Mouse (Mus musculus) midbrain, embryonic 15.5 days (tissue): ENCODE data around the gene Olfr1033. TPM values are rescaled to one million over a fixed set of nuclear protein-coding genes. Genes with fewer than 3 reads are reported as not detected.
"Not testable (repeated sequence)": the region's sequence is repeated elsewhere in the genome, so short reads cannot be mapped to it uniquely, and the experiment has no call there.

Experiments used
- ATAC-seq: fragments of 200-750 bp; cut with Nextera tagmentation; replicated peaks from 2 replicates; pipeline ENCODE4 v1.8.0; 2017; ENCODE audit warnings: moderate TSS enrichment
- H3K27ac ChIP-seq: fragments of 300-500 bp; sonication (generic); 2 replicates; pipeline ENCODE4 v1.5.1; 2015; ENCODE audit warnings: mild to moderate bottlenecking, inconsistent platforms
- H3K27me3 ChIP-seq: fragments of 300-500 bp; sonication (generic); replicated peaks from 2 replicates; pipeline ENCODE4 v1.6.1; 2015; ENCODE audit warnings: inconsistent platforms
- H3K36me3 ChIP-seq: fragments of 300-500 bp; sonication (generic); replicated peaks from 2 replicates; pipeline ENCODE4 v1.6.1; 2015; ENCODE audit warnings: inconsistent platforms
- H3K4me1 ChIP-seq: fragments of 300-500 bp; sonication (generic); 2 replicates; pipeline ENCODE4 v1.6.1; 2015; ENCODE audit warnings: inconsistent platforms
- H3K4me2 ChIP-seq: fragments of 300-500 bp; sonication (generic); 2 replicates; pipeline ENCODE4 v1.6.1; 2015; ENCODE audit warnings: inconsistent platforms, mild to moderate bottlenecking, moderate library complexity
- H3K4me3 ChIP-seq: fragments of 300-500 bp; sonication (generic); 2 replicates; pipeline ENCODE4 v1.5.1; 2015; ENCODE audit warnings: mild to moderate bottlenecking, inconsistent platforms
- H3K9ac ChIP-seq: fragments of 300-500 bp; sonication (generic); 2 replicates; pipeline ENCODE4 v1.6.1; 2015; ENCODE audit warnings: mild to moderate bottlenecking, inconsistent platforms
- H3K9me3 ChIP-seq: fragments of 300-500 bp; sonication (generic); 2 replicates; pipeline ENCODE4 v1.6.1; 2016; ENCODE audit warnings: inconsistent platforms
- WGBS: fragments of 180-500 bp; shearing (Covaris S2); methylation state at CpG from one replicate; pipeline ENCODE4 v1.1.7; 2015; ENCODE audit warnings: mixed read lengths; 5-methylcytosine and 5-hydroxymethylcytosine counted together
- polyA plus RNA-seq: library from polyadenylated mRNA; unstranded; fragments of >200 nt; fragmentation: Nextera tagmentation; extraction: Ambion mirVana; gene quantifications from 2 replicates; pipeline ENCODE4 v1.2.1, GENCODE M21; 2015

Gene Olfr1033
- polyA plus RNA-seq = not detected in 2 replicates

GRCm38 (mm10) chr2:86020406-86020805, at the start of gene Olfr1033:
TSS of gene Olfr1033 (plus strand) at chr2:86020633.
- WGBS = 8% methylated on average over 11 of the region's 11 CpGs
- H3K9me3 ChIP-seq, H3K27ac ChIP-seq, H3K36me3 ChIP-seq, H3K4me1 ChIP-seq, ATAC-seq, H3K27me3 ChIP-seq: not testable (repeated sequence)
- H3K9ac ChIP-seq = 0 out of 2 replicates have a peak within 1 kb of the TSS, but pooled peaks have one; percentile 14
- peak within 1 kb of the TSS; percentile 47 for H3K4me2 ChIP-seq
- H3K4me3 ChIP-seq = peak within 1 kb of the TSS; percentile 36

DNA sequence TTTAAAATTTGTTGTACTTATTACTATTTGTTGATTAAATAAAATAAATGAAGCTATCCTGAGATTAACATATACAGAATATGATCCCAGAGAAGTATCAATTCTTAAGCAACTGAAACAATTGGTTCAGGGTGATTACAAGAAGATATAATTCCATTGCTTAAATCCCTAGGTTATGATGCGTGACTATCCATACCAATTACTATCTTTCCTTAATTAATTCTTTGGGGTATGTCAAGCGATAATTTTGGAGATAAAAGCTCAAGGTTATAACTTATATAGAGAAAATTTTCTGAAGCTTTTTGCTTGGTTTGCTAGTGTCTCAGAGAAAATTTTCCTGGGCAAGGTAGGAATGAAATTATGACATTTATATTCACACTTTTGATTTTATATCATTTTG, 46.8 kb upstream of the Olfr1033 start, which contains the start of gene Olfr1029:
Olfr1029 (plus strand) TSS at position 301 of the 400 bp plus-strand sequence.
- no peak for ATAC-seq
- no peak within 1 kb of the TSS for H3K27ac ChIP-seq
- H3K4me2 ChIP-seq = no peak within 1 kb of the TSS
- no peak within 1 kb of the TSS for H3K4me3 ChIP-seq
- H3K27me3 ChIP-seq = no peaks in the 10 kb centered on the region
- WGBS = 85% methylated on average over 2 of the region's 2 CpGs
- no peaks in the 10 kb centered on the region for H3K9me3 ChIP-seq
- H3K9ac ChIP-seq = no peak within 1 kb of the TSS
- H3K36me3 ChIP-seq = no peaks in the 10 kb centered on the region
- no peaks in the 10 kb centered on the region for H3K4me1 ChIP-seq

GRCm38 (mm10) chr2:85978976-85979375, 41.5 kb upstream of the Olfr1033 start, which contains the start of gene Olfr1030:
TSS of gene Olfr1030 (plus strand) at chr2:85979276.
- Histone ChIP-seq H3K9me3 (no peaks in the 10 kb centered on the region), H3K27ac (no peak within 1 kb of the TSS), H3K4me1 (no peaks in the 10 kb centered on the region), H3K27me3 (no peaks in the 10 kb centered on the region), H3K9ac (no peak within 1 kb of the TSS), H3K4me3 (no peak within 1 kb of the TSS), H3K36me3 (no peaks in the 10 kb centered on the region), H3K4me2 (no peak within 1 kb of the TSS)
- no peak for ATAC-seq
- 74% methylated on average over 1 of the region's 1 CpGs for whole genome bisulfite sequencing

GRCm38 (mm10) chr2:85990004-85990403, 30.4 kb upstream of the Olfr1033 start, which contains the start of gene Olfr1031:
TSS of gene Olfr1031 (plus strand) at chr2:85990304.
- no peak within 1 kb of the TSS for H3K4me2 ChIP-seq
- no peaks in the 10 kb centered on the region for H3K36me3 ChIP-seq
- H3K27ac ChIP-seq = no peak within 1 kb of the TSS
- H3K9ac ChIP-seq = no peak within 1 kb of the TSS
- WGBS = 65% methylated on average over 3 of the region's 3 CpGs
- no peak within 1 kb of the TSS for H3K4me3 ChIP-seq
- no peaks in the 10 kb centered on the region for H3K4me1 ChIP-seq
- no peaks in the 10 kb centered on the region for H3K9me3 ChIP-seq
- no peak for ATAC-seq
- no peaks in the 10 kb centered on the region for H3K27me3 ChIP-seq

DNA sequence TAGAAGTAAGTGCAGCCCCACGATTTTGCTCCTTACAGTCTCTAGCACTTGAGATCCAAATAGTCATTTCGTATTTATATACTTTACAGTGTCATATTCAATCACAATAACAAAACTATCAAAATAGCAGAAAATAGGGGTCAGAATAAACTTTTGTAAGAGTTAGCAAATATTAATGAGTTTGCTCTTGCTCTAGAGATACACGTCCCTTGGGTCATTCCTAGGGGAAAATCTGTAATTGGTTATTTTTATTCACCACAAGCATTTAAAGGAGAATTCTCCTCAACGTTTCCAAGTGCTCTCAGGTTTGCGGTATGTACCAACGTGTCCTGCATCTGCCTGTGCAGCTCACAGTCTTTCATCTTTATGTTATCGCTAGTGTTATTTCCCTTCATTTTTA, 15.2 kb upstream of the Olfr1033 start, which contains the start of gene Olfr1032:
Olfr1032 (plus strand) TSS at position 301 of the 400 bp plus-strand sequence.
- 86% methylated on average over 7 of the region's 7 CpGs for WGBS
- no peak within 1 kb of the TSS for H3K9ac ChIP-seq
- ATAC-seq = no peak
- no peaks in the 10 kb centered on the region for H3K27me3 ChIP-seq
- no peaks in the 10 kb centered on the region for H3K36me3 ChIP-seq
- no peaks in the 10 kb centered on the region for H3K4me1 ChIP-seq
- H3K9me3 ChIP-seq = no peaks in the 10 kb centered on the region
- H3K4me2 ChIP-seq = no peak within 1 kb of the TSS
- H3K27ac ChIP-seq = no peak within 1 kb of the TSS
- no peak within 1 kb of the TSS for H3K4me3 ChIP-seq

DNA sequence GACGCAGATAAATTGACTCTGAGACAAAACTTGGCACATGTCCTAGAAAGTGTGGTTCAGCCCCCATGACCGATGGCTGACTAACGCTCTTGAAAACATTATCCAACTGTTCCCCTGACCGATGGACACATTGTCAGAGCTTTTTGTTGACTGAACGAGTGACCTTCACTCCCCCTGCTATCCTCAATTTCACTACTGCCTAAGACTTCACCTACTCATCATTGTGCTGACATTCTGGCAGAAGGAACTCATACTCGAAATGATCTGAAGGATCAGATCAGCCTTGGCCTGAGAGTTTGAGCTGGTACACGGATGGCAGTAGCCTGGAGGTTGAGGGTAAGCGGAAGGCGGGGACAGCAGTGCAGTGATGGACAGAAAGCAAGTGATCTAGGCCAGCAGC, 1.1 kb downstream of the Olfr1033 start:
- 78% methylated on average over 5 of the region's 9 CpGs for WGBS
- not testable (repeated sequence) for H3K9me3 ChIP-seq, H3K27ac ChIP-seq, H3K9ac ChIP-seq, H3K4me2 ChIP-seq, H3K36me3 ChIP-seq, H3K27me3 ChIP-seq, ATAC-seq, H3K4me1 ChIP-seq, H3K4me3 ChIP-seq

DNA sequence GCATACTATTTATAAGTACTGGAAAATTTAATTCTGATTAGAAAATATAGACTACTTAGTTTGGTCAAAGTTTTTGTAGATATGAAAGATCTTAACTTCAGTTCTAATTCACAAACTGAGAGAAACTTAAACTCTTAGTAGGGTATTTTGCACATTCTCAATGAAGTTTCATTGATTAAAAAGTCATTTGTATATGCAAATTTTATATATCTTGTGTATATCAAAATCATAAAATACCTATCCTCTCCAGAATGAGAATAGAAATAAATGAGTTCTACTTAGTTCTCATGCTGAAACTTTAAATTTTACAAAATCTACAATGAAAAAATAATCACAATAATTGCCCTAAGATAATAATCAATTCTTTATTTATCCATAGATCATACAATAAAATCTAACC, 25.1 kb downstream of the Olfr1033 start, which contains the start of gene Olfr1034:
Olfr1034 (plus strand) TSS at position 301 of the 400 bp plus-strand sequence.
- Histone ChIP-seq H3K9me3 (no peaks in the 10 kb centered on the region), H3K4me2 (no peak within 1 kb of the TSS), H3K36me3 (no peaks in the 10 kb centered on the region), H3K27ac (no peak within 1 kb of the TSS), H3K9ac (no peak within 1 kb of the TSS), H3K4me3 (no peak within 1 kb of the TSS), H3K27me3 (no peaks in the 10 kb centered on the region), H3K4me1 (no peaks in the 10 kb centered on the region)
- ATAC-seq = no peak

- not testable (repeated sequence) for H3K9ac ChIP-seq, H3K27me3 ChIP-seq, H3K27ac ChIP-seq, H3K36me3 ChIP-seq, H3K4me1 ChIP-seq, ATAC-seq, H3K9me3 ChIP-seq, H3K4me2 ChIP-seq, H3K4me3 ChIP-seq
Measured at GRCm38 (mm10) chr2:86050777-86051176, 30.3 kb downstream of the Olfr1033 start.

DNA sequence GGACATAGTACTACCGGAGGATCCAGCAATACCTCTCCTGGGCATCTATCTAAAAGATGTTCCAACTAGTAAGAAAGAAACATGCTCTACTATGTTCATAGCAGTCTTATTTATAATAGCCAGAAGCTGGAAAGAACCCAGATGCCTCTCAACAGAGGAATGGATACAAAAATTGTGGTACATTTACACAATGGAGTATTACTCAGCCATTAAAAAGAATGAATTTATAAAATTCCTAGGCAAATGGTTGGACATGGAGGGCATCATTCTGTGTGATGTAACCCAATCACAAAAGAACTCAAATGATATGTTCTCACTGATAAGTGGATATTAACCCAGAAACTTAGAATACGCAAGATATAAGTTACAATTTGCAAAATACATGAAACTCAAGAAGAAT, 43.3 kb downstream of the Olfr1033 start:
- H3K36me3 ChIP-seq, H3K27me3 ChIP-seq, H3K4me3 ChIP-seq, H3K9ac ChIP-seq, H3K27ac ChIP-seq, H3K4me1 ChIP-seq, ATAC-seq, H3K9me3 ChIP-seq, H3K4me2 ChIP-seq: not testable (repeated sequence)
- 92% methylated on average over 2 of the region's 2 CpGs for WGBS

GRCm38 (mm10) chr2:86070189-86070588, 49.8 kb downstream of the Olfr1033 start:
- H3K27ac ChIP-seq = no peak overlapping the region
- no peaks in the 10 kb centered on the region for H3K27me3 ChIP-seq
- ATAC-seq = no peak
- H3K4me1 ChIP-seq = no peaks in the 10 kb centered on the region
- H3K4me3 ChIP-seq = no peak overlapping the region
- H3K9me3 ChIP-seq = no peaks in the 10 kb centered on the region
- H3K9ac ChIP-seq = no peak overlapping the region
- 96% methylated on average over 8 of the region's 8 CpGs for WGBS
- no peak overlapping the region for H3K4me2 ChIP-seq
- no peaks in the 10 kb centered on the region for H3K36me3 ChIP-seq

- not testable (repeated sequence) for H3K4me3 ChIP-seq, H3K4me1 ChIP-seq, H3K27ac ChIP-seq, H3K9me3 ChIP-seq, ATAC-seq, H3K4me2 ChIP-seq, H3K27me3 ChIP-seq, H3K36me3 ChIP-seq, H3K9ac ChIP-seq
Measured at GRCm38 (mm10) chr2:86073692-86074091, 53.3 kb downstream of the Olfr1033 start, which contains the start of gene Olfr1036. TSS of gene Olfr1036 (plus strand) at chr2:86073992.

DNA sequence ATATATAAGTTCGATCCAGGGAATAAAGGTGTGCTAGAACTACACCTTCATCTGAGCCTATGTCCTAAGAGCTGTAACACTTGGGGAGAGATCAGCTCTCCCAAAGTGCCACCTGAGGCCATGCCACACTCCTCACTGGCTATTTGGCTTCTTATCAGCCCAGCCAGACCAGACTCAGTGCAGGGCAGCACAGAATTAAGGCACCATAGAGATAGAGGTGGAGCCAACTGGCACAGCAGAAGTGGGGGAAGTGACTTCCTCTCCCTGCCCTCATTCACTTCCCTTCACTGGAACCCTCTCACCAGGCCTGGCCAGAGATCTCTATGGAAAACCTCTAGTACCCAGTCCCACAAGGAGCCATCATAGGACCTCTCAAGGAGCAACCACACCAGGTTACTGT, 60.0 kb downstream of the Olfr1033 start:
- H3K27ac ChIP-seq, H3K36me3 ChIP-seq, H3K9me3 ChIP-seq, H3K4me1 ChIP-seq, H3K4me2 ChIP-seq, H3K4me3 ChIP-seq, ATAC-seq, H3K27me3 ChIP-seq, H3K9ac ChIP-seq: not testable (repeated sequence)
- 97% methylated on average over 1 of the region's 1 CpGs for WGBS

- Histone ChIP-seq H3K4me3 (no peak within 1 kb of the TSS), H3K9ac (no peak within 1 kb of the TSS), H3K36me3 (no peaks in the 10 kb centered on the region), H3K4me2 (no peak within 1 kb of the TSS), H3K9me3 (no peaks in the 10 kb centered on the region), H3K27me3 (no peaks in the 10 kb centered on the region), H3K27ac (no peak within 1 kb of the TSS), H3K4me1 (no peaks in the 10 kb centered on the region)
- 90% methylated on average over 2 of the region's 2 CpGs for WGBS
- ATAC-seq = no peak
Measured at GRCm38 (mm10) chr2:86087285-86087684, 66.9 kb downstream of the Olfr1033 start, which contains the start of gene Olfr1037. TSS of gene Olfr1037 (minus strand) at chr2:86087385.
